Mouse (Mus musculus): ENCODE measurements around the gene Rad51b.

Rad51b gene

DNA sequence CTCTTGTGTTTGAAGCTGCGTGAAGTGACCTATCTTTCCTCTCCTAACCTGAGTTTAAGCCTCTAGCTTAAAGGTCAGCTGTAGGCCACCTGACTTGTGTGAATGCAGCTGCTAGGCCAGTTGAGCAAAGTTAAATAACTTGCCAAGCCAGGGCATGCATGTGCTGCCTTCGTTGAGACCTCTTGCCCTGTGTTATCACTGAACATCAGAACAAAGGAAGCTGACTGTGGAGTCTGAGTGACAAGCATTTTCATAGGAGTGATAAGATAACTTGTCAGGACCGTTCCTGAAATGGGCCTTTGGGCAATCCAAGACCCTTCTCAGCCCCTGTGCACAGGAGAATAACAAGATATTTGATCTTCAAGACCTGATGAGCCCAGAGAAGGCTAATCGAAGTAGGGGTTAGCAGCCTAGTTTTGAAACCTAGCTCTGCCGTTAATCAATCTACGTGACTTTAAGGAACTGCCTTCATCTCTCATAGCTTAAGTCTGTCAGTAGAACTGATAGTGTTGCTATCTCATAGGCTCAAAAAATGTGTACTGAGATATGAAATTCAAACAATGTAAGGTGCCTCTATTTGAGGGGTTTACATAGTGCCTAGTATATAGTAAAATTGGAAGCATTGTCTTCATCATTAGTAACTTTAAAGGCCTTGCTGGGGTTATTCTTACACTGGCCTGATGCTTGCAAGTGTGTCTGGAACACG is 465.6 kb downstream of the Rad51b start:
- no peak for DNase-seq (ENCODE audit: low read depth, low spot score)

DNA sequence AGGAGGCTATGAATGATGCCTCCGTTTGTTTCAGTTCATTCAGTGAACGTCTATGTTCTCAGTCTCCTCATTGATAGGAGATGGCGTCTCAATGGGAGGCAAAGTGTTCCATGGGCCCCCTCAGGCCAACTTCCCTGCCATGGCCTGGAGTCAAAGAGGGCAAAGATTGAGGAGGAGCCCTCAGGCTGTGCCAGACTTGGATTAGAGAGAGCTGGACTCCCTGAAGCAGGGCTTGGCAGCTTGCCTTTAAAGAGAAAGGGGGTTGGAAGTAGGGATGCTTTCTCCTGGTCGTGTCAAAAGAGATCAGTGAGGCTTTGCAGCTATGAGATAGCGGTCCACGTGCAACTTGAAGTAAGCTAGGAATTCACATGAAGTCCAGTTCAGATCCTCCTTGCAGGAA is 469.0 kb downstream of the Rad51b start:
- no peak for DNase-seq (ENCODE audit: low read depth, low spot score)

DNA sequence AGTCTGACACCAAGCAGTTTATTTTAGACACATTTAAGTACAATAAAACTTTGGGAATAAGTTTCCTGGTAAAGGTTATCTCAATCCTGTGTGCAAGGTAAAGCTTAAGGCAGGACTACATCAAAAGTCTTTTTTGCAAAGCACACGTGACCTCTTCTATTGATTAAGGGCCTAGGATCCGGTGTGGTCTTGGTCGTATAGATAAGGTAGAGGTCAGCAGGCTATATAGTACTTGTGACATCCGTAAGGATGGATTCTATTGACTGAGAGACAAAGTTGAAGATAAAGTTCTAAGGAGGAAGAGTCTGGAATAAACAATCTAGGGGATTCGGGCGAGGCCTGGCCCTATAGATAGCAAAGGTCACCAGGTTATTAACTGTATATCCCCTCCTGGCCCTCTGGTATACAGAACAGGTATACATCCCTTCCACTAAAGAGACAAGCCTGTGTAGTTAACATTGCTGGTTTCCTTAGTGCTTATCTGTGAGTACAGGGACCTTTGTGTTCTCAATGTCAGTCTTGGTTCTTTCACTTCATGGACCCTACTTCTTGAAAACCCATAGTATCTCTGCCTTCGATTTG is 471.8 kb downstream of the Rad51b start:
- no peak for DNase-seq (ENCODE audit: low read depth, low spot score)

DNA sequence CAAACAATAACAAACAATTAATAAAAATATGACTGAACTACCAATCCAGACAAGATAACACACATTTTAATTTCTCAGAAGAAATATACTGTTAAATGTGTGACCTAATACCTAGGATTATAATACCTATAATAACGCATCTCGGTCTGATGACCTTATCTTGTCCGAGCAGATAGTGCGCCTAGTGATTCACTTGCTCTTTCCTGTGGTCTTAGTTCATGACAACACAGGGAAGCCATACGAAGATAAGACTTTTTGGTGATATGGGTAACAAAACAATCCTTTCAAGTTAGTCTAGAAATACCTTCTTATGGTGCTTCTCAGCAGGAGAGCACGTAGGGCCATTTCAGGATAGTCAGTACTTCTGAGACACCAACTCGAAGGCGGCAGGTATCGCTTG is 472.7 kb downstream of the Rad51b start:
- DNase-seq (ENCODE audit: low read depth, low spot score): no peak

DNA sequence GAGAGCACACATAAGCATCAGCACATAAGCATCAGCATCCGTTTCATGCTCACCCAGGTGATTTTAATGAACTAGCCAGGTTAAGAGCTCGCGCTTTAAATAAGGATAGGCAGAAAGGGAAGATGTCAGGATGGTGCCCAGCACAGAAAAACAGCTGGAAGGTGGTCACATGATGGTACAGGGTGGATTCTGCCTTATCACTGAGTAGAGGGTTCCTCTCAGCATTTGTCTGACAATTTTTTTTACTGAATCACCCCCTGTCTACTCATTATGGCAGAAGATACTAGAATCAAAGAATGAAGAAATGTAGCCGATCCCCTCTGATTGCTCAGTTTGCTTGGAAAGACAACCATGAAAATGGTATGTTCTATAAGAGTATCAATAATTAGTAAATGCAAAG is 474.1 kb downstream of the Rad51b start:
- DNase-seq (ENCODE audit: low read depth, low spot score): no peak

DNA sequence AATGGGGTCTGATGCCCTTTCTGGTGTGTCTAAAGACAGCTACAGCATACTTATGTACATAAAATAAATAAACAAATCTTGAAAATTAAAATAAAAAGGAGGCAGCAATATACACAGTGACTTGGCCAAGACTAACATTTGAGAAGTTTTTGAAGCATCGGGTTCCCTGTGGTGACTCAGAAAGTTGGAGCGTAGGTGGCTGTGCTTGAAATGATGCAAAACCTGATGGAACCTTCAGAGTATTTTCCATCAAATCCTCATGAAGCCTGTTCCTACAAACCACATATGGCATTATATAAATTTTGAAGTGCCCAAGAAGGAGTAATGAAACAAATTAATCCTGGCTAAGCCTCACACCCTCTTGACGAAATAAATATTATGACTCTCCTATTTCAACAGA is 474.7 kb downstream of the Rad51b start:
- no peak for DNase-seq (ENCODE audit: low read depth, low spot score)

DNA sequence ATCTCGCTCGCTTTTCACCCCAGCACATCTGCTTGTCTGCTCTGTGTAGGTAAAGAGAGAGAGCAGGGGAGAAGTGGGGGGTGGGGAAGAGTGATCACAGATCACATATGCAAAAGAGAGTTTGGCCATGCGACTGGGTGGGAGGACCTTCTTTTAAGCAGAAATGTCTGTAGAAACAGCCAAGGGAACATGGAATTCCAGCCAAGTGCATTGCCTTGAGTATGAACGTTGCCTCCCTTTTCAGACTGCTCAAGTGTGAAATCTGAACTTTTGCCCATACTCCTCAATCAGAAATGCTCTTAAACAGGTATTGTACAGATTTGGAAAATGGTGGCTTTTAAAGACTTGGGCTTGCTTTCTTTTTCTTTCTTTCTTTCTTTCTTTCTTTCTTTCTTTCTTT is 476.2 kb downstream of the Rad51b start:
- no peak for DNase-seq (ENCODE audit: low read depth, low spot score)

DNA sequence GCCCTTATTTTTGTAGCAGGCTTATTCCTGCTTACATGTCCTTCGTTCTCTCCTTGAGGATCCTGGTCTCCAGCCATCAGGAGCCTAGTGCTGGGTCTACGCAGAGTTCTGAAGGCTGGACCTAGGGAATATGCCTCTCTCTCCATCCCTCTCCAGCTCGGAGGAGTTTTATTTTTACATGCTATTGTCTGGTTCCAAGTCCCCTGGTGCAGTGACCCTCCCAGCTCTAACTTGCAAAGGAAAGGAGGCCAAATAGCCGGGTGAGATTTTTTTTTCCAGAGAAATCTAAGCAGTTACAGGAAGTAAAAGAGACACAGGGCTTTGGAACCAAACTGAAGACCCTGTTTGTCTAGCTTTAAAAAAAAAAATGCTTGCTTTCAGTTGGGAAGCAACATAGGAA is 477.5 kb downstream of the Rad51b start:
- DNase-seq (ENCODE audit: low read depth, low spot score): no peak

DNA sequence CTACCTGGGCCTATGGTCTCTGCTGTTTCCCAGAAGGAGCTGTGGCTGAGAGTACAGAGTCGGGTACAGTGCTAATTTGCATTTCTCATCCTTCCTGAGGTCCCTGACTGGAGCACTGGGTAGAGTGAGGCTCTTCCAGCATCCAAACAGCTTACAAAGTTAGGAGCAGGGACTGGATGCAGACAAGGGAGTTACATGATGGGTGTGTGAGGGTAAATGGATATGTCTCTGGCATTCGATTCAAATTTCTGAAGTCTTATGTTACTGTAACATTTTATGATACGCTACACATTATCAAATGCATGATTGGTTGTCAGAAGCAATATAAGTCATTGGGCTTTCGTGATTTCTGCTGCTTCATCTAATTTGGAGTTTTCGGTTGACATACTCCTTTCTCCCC is 479.7 kb downstream of the Rad51b start:
- no peak for DNase-seq (ENCODE audit: low read depth, low spot score)

DNA sequence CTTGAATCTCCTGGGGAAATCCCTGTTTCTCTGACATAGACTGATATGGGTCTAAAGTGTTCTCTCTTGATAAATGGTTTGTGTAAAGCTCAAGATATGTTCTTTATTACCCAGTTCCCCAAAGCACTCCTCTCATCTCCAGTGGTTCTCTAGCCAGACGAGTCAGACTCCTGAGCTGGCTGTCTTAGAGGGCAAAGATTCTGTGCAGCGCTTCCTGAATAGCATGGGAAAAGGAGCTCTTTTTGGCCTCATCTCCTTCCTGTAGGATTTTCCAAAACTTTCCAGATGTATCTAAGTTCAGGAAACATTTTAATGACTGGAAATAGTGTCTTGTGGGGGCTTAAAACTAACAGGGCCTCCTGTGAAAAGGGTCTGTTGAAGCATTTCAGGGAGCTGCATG is 483.7 kb downstream of the Rad51b start:
- DNase-seq (ENCODE audit: low read depth, low spot score): no peak

DNA sequence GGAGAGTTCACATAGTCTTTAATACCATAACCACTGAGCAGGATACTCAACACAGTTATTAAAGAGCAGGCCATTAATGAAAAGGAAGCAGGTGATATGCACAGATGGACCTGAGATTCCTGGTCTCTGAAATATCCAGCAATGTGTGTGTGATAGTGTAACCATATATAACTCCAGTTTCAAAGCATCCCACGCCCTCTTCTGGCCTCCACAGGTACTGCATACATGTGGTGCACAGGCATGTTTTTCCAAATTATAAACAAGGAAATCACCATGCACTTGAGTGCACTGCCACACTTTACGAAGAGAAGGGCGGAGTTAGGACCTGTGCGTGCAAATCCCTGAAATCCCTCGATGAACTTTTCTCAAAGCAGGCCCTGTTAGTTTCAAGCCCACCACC is 484.7 kb downstream of the Rad51b start:
- no peak for DNase-seq (ENCODE audit: low read depth, low spot score)

DNA sequence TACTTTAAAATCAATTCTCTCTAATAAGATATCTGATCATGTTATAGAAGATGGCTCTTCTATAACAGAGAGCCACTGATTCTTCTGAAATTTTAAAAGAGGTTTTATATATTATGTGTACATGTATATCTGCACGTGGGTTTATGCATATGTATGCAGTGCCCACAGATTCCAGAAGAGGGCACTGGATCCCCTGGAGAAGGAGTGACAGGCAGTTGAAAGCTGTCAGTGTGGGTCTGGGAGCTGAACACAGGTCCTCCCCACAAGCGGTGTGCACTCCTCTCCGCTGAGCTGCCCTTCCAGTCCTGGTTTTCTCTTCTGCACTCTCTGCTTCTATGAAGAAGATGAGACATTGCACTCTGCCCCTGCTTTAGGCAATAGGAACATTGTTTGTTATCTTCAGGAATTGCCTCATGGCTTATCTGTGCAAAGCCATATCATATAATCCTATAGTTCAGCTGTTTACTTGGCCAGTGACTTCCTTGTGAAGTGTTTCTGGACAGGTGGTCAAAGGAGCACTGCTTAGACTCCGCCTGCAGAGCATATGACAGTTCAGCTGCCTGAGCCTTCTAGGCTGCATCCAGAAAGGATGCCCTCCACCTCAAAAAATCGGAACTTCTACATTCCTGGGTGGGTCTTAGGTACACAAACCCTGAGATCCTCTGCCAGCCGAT is 485.5 kb downstream of the Rad51b start:
- DNase-seq (ENCODE audit: low read depth, low spot score): no peak

DNA sequence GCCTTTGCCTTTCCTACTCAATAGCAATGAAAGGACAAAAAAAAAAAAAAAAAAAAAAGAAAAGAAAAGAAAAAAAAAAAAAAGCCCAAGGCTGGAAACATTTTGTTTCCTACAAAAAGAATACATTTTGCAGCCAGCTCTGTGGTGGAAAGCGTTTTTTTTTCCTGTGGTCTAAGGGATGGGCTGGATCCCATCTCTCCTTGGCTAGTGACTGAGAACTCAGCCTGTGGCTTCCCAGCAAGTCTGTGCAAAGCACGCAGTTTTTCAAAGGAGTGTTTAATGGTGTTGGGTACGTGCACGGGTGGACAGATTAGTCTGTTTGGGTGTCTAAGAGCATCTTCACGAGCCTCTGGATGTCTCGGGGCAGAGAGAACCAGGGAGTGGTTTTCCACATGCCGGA is 487.1 kb downstream of the Rad51b start:
- DNase-seq (ENCODE audit: low read depth, low spot score): no peak

DNA sequence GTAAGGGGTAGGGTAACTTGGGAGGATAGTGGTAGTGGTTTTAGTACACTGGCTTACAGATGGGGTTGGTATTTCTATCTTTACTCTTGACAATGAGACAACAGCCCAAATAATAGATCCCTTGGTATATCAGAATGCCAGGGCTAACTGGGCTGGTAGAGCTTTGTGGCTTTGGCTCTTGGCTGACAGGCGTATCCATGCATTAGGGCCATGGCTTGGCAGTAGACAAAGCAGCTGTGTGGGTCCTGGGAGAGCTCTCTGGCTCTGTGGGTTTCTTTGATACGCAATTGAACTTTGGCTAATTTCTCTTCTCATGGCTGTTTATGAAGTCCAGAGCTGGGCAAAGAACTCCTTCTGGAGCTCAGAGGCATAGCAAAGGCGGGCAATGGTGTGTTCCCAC is 488.6 kb downstream of the Rad51b start:
- no peak for DNase-seq (ENCODE audit: low read depth, low spot score)

DNA sequence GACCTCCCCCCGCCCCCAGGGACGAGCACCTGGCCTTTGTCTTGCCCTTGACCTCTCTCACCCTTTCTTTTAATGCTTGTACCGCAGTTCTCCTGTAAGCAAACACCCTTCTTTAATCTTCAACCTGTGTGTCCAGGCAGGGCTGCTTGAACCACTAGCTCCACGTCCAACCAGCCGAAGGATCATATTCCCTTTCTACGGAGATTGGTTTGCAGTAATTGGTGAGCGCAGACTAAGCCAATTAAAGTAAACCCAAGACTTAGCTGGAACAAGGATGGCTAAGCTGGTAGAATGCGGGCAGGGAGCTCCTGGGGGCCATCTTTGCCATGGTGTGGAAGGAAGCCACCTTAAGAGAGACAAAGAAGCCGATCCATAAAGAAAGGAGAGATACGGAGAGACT is 490.5 kb downstream of the Rad51b start:
- no peak for DNase-seq (ENCODE audit: low read depth, low spot score)

DNA sequence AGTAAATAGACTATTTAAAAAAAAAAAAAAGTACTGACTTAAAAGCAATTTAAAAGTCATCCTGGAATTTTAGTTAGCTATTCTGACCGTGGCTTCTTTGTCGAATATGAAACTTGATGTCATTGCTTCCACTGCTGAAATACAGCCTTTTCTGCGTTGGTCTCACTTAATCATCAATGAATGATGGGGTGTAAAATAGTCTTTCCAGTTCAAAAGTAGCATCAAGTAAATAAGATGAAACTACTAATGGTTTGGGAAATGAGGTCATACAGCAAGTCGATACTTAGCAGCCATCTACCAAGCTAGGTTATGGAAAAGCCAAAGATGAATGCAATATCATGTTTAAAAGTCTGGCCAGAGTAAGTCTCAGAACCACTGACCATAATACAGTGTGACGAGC is 491.3 kb downstream of the Rad51b start:
- DNase-seq (ENCODE audit: low read depth, low spot score): no peak

DNA sequence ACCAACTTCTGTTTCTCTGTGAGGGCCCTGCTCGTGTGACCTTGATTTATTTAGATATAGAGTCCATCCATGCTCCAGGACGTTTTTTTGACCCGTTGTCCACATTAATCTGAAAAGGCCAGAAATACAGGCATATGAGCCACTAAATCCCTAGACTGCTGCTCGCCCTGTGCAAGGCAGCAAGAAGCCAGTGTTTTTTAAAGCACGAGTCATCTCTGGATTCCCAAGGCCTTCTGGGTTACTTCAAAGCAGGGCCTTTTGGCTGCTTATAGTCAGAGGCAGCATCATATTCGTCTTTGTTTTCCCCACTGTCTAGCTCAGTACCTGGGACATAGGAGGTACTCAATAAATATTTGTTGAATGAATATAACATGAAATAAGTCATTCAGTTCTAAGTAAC is 492.4 kb downstream of the Rad51b start:
- no peak for DNase-seq (ENCODE audit: low read depth, low spot score)

DNA sequence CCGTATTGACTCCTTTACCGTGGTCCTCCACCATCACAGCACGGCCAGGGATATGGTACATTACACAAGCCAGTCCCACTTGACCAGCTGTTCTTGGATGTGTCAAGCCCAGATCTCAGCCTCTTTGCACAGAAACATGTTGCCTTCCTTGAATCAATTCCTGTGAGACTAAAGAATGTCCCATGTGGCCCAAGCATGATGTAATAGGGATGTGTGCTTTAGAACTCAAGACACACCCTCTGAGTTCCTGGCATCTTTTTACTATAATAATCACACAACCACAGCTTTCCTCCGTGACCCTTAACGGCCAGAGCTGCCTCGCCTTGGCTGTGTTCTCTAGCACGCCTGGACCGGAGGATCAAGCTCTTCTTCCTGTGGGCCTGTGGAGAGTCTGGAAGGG is 496.3 kb downstream of the Rad51b start:
- DNase-seq (ENCODE audit: low read depth, low spot score): no peak

DNA sequence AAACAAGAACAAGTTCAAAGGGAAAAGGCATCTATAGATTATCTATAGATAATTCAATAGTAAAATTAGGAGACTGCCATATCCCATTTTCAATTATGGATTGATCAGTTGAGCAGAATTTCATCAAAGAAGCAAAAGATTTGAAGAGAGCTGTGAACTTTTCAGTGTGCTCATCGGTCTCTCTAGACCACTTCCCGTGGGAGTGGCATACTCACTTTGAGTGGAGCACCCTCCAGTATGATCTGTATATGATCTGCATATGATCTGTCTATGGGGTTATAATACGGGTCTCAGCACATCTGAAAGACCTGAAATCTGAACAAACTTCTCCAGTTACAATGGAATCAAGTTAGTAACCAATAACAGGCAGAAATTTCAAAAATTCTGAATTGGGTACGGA is 497.7 kb downstream of the Rad51b start:
- no peak for DNase-seq (ENCODE audit: low read depth, low spot score)

DNA sequence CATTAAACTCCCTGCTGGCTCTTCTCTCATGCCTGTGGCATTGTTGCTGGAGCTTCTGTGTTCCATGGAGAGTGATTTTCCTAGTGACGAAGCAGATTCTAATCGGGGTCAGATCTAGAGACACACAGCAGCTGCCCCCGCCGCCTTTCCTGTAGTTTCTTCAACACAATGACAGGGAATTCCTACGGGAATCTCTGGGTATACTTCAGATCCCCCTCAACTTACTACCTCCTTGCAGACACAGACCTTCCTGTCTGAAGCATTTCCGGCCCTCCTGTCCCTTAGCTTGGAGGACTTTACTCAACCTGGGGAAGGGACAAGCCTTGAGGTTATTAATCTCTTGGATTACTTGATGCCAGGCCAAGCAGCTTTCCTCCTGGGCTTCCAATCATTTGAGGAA is 499.2 kb downstream of the Rad51b start:
- DNase-seq (ENCODE audit: low read depth, low spot score): no peak

DNA sequence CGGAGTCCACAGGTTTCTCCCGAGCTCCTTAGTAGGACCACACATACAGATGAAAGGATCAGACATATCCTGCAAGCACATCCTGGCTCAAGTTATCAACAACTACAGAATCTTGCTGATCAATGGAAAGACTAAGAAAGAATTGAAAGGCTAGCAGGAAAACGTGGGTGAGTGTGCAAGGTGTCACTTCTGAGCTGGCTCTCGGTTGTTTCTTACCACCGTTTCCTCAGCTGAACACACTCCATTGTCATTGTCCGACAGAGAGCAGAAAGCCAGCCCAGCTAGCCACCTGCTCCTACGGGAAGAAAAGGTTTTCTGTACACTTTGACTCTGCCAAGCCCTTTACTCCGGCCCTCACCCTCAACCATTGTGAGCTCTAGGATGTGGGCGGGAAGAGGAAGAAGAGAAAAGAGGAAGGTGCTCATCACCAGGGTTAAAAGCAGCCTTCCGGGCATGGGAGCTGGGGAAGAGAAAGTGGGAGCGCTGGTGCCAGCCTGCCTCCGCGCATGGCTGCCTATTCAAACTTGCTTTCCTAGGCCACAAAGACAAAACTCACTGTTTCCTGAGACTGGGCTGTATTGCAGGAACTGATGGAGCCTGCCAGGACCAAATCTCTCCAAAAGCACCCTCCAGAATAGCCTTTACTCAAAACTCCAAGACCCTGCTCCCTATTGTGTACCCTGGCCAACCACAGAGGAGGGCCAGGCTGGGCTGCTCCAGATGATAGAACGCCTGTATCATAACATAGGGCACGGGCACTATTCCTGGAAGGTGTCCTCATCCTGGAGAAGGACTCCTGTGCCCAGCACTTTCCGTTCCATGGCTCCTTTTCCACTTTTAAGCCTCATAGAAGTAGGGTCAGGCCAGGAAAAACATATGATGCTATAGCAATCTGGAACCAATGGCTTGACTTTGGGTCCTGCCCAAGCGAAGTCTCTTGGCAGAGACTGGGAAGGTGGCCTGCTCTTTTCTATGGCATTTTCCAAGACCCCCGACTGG is 500.0 kb downstream of the Rad51b start:
- DNase-seq (ENCODE audit: low read depth, low spot score): no peak

DNA sequence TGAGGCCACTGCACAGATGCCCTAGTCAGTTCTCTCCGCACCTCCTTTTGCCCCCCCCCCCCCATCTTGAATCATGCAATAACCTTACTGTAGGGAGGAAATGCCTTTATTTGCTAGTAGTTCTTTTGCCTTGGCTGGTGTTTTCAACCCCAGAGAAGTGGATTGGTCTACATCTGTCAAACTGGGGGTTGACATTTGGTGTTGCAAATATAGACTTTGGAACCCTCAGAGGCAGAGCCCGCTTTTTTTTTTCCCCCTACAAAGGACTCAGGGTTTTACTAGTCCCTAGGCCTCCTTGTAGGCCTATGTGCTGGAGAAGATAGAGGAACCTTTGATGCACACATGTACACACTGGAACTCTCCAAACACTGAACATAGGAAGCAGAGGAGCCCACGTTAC is 501.4 kb downstream of the Rad51b start:
- no peak for DNase-seq (ENCODE audit: low read depth, low spot score)

Data from embryo, embryonic 11.5 days (tissue).